Mouse (Mus musculus): ENCODE measurements around the gene Nr2f1.

Gene Nr2f1

GRCm38 (mm10) chr13:78179312-78180097 lies 20.1 kb downstream of the Nr2f1 start:
- DNase-seq (ENCODE audit: extremely low spot score): no peak

- no peak for DNase-seq (ENCODE audit: extremely low spot score)
Observed at GRCm38 (mm10) chr13:78178771-78179170, 20.8 kb downstream of the Nr2f1 start.

- DNase-seq (ENCODE audit: extremely low spot score): no peak
Observed at GRCm38 (mm10) chr13:78178021-78178420, 21.5 kb downstream of the Nr2f1 start.

GRCm38 (mm10) chr13:78177381-78177950 lies 22.1 kb downstream of the Nr2f1 start:
- no peak for DNase-seq (ENCODE audit: extremely low spot score)

GRCm38 (mm10) chr13:78175821-78176380 lies 23.7 kb downstream of the Nr2f1 start:
- no peak for DNase-seq (ENCODE audit: extremely low spot score)

- DNase-seq (ENCODE audit: extremely low spot score): no peak
Observed at GRCm38 (mm10) chr13:78174891-78175290, 24.7 kb downstream of the Nr2f1 start.

GRCm38 (mm10) chr13:78174191-78174590 lies 25.4 kb downstream of the Nr2f1 start:
- no peak for DNase-seq (ENCODE audit: extremely low spot score)

GRCm38 (mm10) chr13:78172861-78173260 lies 26.7 kb downstream of the Nr2f1 start:
- DNase-seq (ENCODE audit: extremely low spot score): peak; percentile 47

- peak; percentile 47 for DNase-seq (ENCODE audit: extremely low spot score)
Observed at GRCm38 (mm10) chr13:78171984-78172636, 27.4 kb downstream of the Nr2f1 start.

GRCm38 (mm10) chr13:78171320-78171719 lies 28.2 kb downstream of the Nr2f1 start:
- DNase-seq (ENCODE audit: extremely low spot score): peak; percentile 61

- DNase-seq (ENCODE audit: extremely low spot score): no peak
Observed at GRCm38 (mm10) chr13:78168166-78168565, 31.4 kb downstream of the Nr2f1 start.

- no peak for DNase-seq (ENCODE audit: extremely low spot score)
Observed at GRCm38 (mm10) chr13:78164941-78165340, 34.6 kb downstream of the Nr2f1 start.

GRCm38 (mm10) chr13:78163087-78163958 lies 36.2 kb downstream of the Nr2f1 start:
- peak; percentile 89 for DNase-seq (ENCODE audit: extremely low spot score)

- peak; percentile 38 for DNase-seq (ENCODE audit: extremely low spot score)
Observed at GRCm38 (mm10) chr13:78162149-78162548, 37.4 kb downstream of the Nr2f1 start.

- DNase-seq (ENCODE audit: extremely low spot score): no peak
Observed at GRCm38 (mm10) chr13:78157465-78157864, 42.1 kb downstream of the Nr2f1 start.

Data from embryo, embryonic 9.5 days (tissue).